In genomic region chr6:47812271-47812915, GRCm38 (mm10) we compare ENCODE assay signal across 8 mouse cellular contexts. TPM values are rescaled to one million over a fixed set of nuclear protein-coding genes. Genes with fewer than 3 reads are reported as not detected.
A peak's percentile ranks its signal among the peaks of the same experiment; 100 is the strongest.
DNase-seq lines count a peak whose midpoint lies in the region; ATAC-seq and TF ChIP-seq lines count a peak whose summit lies in the region.

No protein-coding gene starts in this region.

- under 1% methylated on average over 17 of the region's 17 CpGs for WGBS in lung, embryonic 16.5 days
- under 1% methylated on average over 17 of the region's 17 CpGs for WGBS in embryonic facial prominence, embryonic 13.5 days
- WGBS in intestine, embryonic 16.5 days, result under 1% methylated on average over 17 of the region's 17 CpGs
- WGBS in olfactory bulb, adult 2 months, result 1% methylated on average over 17 of the region's 17 CpGs

- no peak for DNase-seq in lung, postnatal 14 days
- no peak for DNase-seq in adrenal gland, adult 8-10 months
- no peak for DNase-seq in urinary bladder, adult 18-20 months (ENCODE audit: low spot score in 2 of 2)
- no peak for DNase-seq in right cerebral cortex, adult 18-20 months

- H3K36me3 ChIP-seq in lung, embryonic 16.5 days (ENCODE audit: control insufficient read depth, insufficient read depth, low read length), result no peaks in the 10 kb centered on the region; the same call in 1 of the 2 replicates
- peaks cover 6% of the 10 kb centered on the region for H3K36me3 ChIP-seq in embryonic facial prominence, embryonic 13.5 days
- no peaks in the 10 kb centered on the region for H3K36me3 ChIP-seq in intestine, embryonic 16.5 days (ENCODE audit: control insufficient read depth, insufficient read depth, low read length)

- no peaks in the 10 kb centered on the region for H3K27me3 ChIP-seq in lung, embryonic 16.5 days (ENCODE audit: control insufficient read depth, insufficient read depth, low read depth, low read length)
- no peaks in the 10 kb centered on the region for H3K27me3 ChIP-seq in embryonic facial prominence, embryonic 13.5 days
- H3K27me3 ChIP-seq in intestine, embryonic 16.5 days (replicated peaks; ENCODE audit: control insufficient read depth, insufficient read depth, low read length), result no peaks in the 10 kb centered on the region

- H3K9me3 ChIP-seq in lung, embryonic 16.5 days (ENCODE audit: control insufficient read depth, low read length), result no peaks in the 10 kb centered on the region
- H3K9me3 ChIP-seq in embryonic facial prominence, embryonic 13.5 days, result no peaks in the 10 kb centered on the region
- no peaks in the 10 kb centered on the region for H3K9me3 ChIP-seq in intestine, embryonic 16.5 days (ENCODE audit: control insufficient read depth, low read length)

- peak overlapping the region; percentile 89 for H3K4me3 ChIP-seq in lung, embryonic 16.5 days (ENCODE audit: low read length)
- H3K4me3 ChIP-seq in embryonic facial prominence, embryonic 13.5 days, result peak overlapping the region; percentile 82
- H3K4me3 ChIP-seq in intestine, embryonic 16.5 days (ENCODE audit: low read length), result peak overlapping the region; percentile 94
- H3K4me3 ChIP-seq in olfactory bulb, adult 2 months (ENCODE audit: insufficient read depth, low read depth, low read length), result peak overlapping the region; percentile 73

- peak overlapping the region; percentile 96 for H3K27ac ChIP-seq in lung, embryonic 16.5 days (ENCODE audit: low read length)
- H3K27ac ChIP-seq in embryonic facial prominence, embryonic 13.5 days, result peak overlapping the region; percentile 97
- H3K27ac ChIP-seq in intestine, embryonic 16.5 days (ENCODE audit: low read length), result peak overlapping the region; percentile 99
- 0 out of 2 replicates have a peak overlapping the region, but pooled peaks have one; percentile 5 for H3K27ac ChIP-seq in olfactory bulb, adult 2 months (ENCODE audit: insufficient read depth, low read depth, low read length)

- H3K4me1 ChIP-seq in lung, embryonic 16.5 days (replicated peaks; ENCODE audit: control insufficient read depth, insufficient read depth, low read length), result peaks cover 27% of the 10 kb centered on the region
- H3K4me1 ChIP-seq in embryonic facial prominence, embryonic 13.5 days, result peaks cover 34% of the 10 kb centered on the region
- peaks cover 23% of the 10 kb centered on the region for H3K4me1 ChIP-seq in intestine, embryonic 16.5 days (ENCODE audit: control insufficient read depth, insufficient read depth, low read length)
- H3K4me1 ChIP-seq in olfactory bulb, adult 2 months (ENCODE audit: control insufficient read depth, insufficient read depth, low read length), result no peaks in the 10 kb centered on the region

- TF ChIP-seq CTCF in olfactory bulb, adult 2 months (IDR thresholded peaks at IDR 0.05; ENCODE audit: insufficient read depth, low read depth, low read length), result no peak

- no peak for ATAC-seq in lung, embryonic 16.5 days (ENCODE audit: low read depth)
- ATAC-seq in embryonic facial prominence, embryonic 13.5 days (ENCODE audit: insufficient number of reproducible peaks, insufficient read depth, low FRiP score, low TSS enrichment, low read depth), result no peak
- no peak for ATAC-seq in intestine, embryonic 16.5 days

- peak overlapping the region; percentile 82 for H3K4me2 ChIP-seq in lung, embryonic 16.5 days (ENCODE audit: low read depth, low read length)
- H3K4me2 ChIP-seq in embryonic facial prominence, embryonic 13.5 days, result peak overlapping the region; percentile 86
- peak overlapping the region; percentile 84 for H3K4me2 ChIP-seq in intestine, embryonic 16.5 days (ENCODE audit: low read depth, low read length)

- H3K9ac ChIP-seq in lung, embryonic 16.5 days (ENCODE audit: low read length), result peak overlapping the region; percentile 96
- H3K9ac ChIP-seq in embryonic facial prominence, embryonic 13.5 days, result peak overlapping the region; percentile 96
- H3K9ac ChIP-seq in intestine, embryonic 16.5 days (ENCODE audit: low read depth, low read length), result peak overlapping the region; percentile 95

- no peak for TF ChIP-seq POLR2A in olfactory bulb, adult 2 months (IDR thresholded peaks at IDR 0.05; ENCODE audit: insufficient read depth, low read depth, low read length)

RNA-seq across cellular contexts. Expression of gene Pdia4, which starts 0.8 kb away (rescaled TPM):
- 334 and 362 TPM in 2 replicates for polyA plus RNA-seq in lung, embryonic 16.5 days (2015; fragmentation: Nextera tagmentation; extraction: Ambion mirVana)
- polyA plus RNA-seq in embryonic facial prominence, embryonic 13.5 days (2015; fragmentation: Nextera tagmentation; extraction: Ambion mirVana), result 274 and 286 TPM in 2 replicates
- polyA plus RNA-seq in intestine, embryonic 16.5 days (2015; fragmentation: Nextera tagmentation; extraction: Ambion mirVana), result 332 and 340 TPM in 2 replicates
- polyA plus RNA-seq in olfactory bulb, adult 2 months (2012; ENCODE audit: insufficient read depth, insufficient read length, low replicate concordance, missing spikeins), result not detected in 2 replicates
- 100 to 1,000 TPM in 2 of 4 experiments, 10 to 100 TPM in 2; 98.3 to 114 (median 107) TPM for total RNA-seq in adrenal gland, adult 8-10 months (2022)

RNA-seq across cellular contexts. Expression of gene Zfp786, which starts 18.3 kb away (rescaled TPM):
- polyA plus RNA-seq in lung, embryonic 16.5 days (2015; fragmentation: Nextera tagmentation; extraction: Ambion mirVana), result 3.1 and 4.7 TPM in 2 replicates
- 5.7 and 6.0 TPM in 2 replicates for polyA plus RNA-seq in embryonic facial prominence, embryonic 13.5 days (2015; fragmentation: Nextera tagmentation; extraction: Ambion mirVana)
- polyA plus RNA-seq in intestine, embryonic 16.5 days (2015; fragmentation: Nextera tagmentation; extraction: Ambion mirVana), result 2.0 and 2.4 TPM in 2 replicates
- polyA plus RNA-seq in olfactory bulb, adult 2 months (2012; ENCODE audit: insufficient read depth, insufficient read length, low replicate concordance, missing spikeins), result not detected in 2 replicates
- 1 to 10 TPM; 1.0 to 1.8 (median 1.5) TPM for total RNA-seq in adrenal gland, adult 8-10 months (2022)

RNA-seq across cellular contexts. Expression of gene Zfp398, which starts 23.1 kb away (rescaled TPM):
- polyA plus RNA-seq in lung, embryonic 16.5 days (2015; fragmentation: Nextera tagmentation; extraction: Ambion mirVana), result 8.6 and 8.9 TPM in 2 replicates
- 14.1 and 14.8 TPM in 2 replicates for polyA plus RNA-seq in embryonic facial prominence, embryonic 13.5 days (2015; fragmentation: Nextera tagmentation; extraction: Ambion mirVana)
- polyA plus RNA-seq in intestine, embryonic 16.5 days (2015; fragmentation: Nextera tagmentation; extraction: Ambion mirVana), result 5.8 and 6.6 TPM in 2 replicates
- polyA plus RNA-seq in olfactory bulb, adult 2 months (2012; ENCODE audit: insufficient read depth, insufficient read length, low replicate concordance, missing spikeins), result not detected in 2 replicates
- 10 to 100 TPM; 15.0 to 19.0 (median 17.3) TPM for total RNA-seq in adrenal gland, adult 8-10 months (2022)

Comparison
In these comparisons a context has a peak if more than half of its experiments do, and no peak if none do; other contexts are left out.
1. H3K27ac ChIP-seq: peak in every context shown above with its lines; median percentile 99 in intestine, embryonic 16.5 days; 97 in embryonic facial prominence, embryonic 13.5 days; 96 in lung, embryonic 16.5 days; 5 in olfactory bulb, adult 2 months.